Mouse (Mus musculus): ENCODE results near the gene Syt12.

DNA sequence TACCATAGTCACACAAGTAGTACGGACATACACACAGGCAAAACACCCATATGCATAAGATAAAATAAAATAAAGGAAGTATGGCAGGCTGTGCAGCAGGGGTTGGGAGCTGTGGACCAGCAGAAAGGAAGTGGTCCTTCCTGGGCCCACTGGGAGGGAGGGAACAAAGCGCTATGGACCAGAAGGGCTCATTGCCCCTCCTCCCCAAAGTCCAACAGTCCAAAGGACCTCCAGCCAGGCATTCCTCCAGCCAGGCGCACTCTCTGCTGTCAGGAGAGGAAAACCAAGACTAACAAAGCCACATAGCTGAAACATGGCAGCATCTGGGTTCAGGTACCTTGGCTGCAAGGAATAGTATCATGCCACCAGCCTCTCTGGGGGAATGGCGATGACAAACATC is 12.6 kb downstream of the Syt12 start:
- no peak for TF ChIP-seq TAL1 (conservative IDR thresholded peaks at IDR 0.05; ENCODE audit: low read depth, low read length)
- TF ChIP-seq CTCF (IDR thresholded peaks at IDR 0.05; ENCODE audit: low read depth, low read length), result no peak
- TF ChIP-seq POLR2AphosphoS5 (IDR thresholded peaks at IDR 0.05; ENCODE audit: insufficient replicate concordance, low read depth, low read length), result no peak
- no peak for TF ChIP-seq GATA1 (IDR thresholded peaks at IDR 0.05; ENCODE audit: borderline replicate concordance, low read length)
- no peak for TF ChIP-seq GATA2 (IDR thresholded peaks at IDR 0.05; ENCODE audit: borderline replicate concordance, low read depth, low read length)

Data from G1E (cell line).